13 mouse cellular contexts compared by ENCODE assay signal in the genomic region with DNA sequence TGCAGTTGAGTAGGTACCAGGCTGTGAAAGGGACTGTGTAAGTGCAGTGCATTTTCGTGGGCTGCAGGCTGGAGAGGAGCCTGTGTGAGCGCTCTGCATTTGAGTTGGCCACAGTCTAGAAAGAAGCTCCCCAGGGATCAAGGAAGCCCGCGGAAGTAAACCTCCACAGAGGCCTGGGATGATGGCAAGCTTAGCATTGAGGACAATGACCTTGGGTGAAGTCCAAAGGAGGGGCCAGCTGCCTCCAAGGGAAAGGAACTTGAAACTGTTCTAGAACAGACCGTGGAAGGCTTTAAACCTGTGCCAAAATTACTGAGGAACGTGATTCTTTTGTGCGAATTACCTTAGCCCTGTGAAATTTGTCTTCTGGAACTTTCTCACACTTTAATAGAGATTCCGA. TPM values are rescaled to one million over a fixed set of nuclear protein-coding genes. Genes with fewer than 3 reads are reported as not detected.
DNase-seq lines count a peak whose midpoint lies in the region; ATAC-seq lines count a peak whose summit lies in the region.
"Had no signal": no experiment of that assay in that cellular context is flagged by ENCODE, and none has a peak within 500 bp of the region (broad histone marks: within the 10 kb centered on the region; RNA-seq: fewer than 3 reads in every experiment).

No protein-coding gene starts in this region.

- no peaks in the 10 kb centered on the region for H3K36me3 ChIP-seq in embryonic facial prominence, embryonic 14.5 days (ENCODE audit: control insufficient read depth, insufficient read depth, low read length)
- H3K36me3 ChIP-seq in embryonic facial prominence, embryonic 10.5 days (replicated peaks): no peaks in the 10 kb centered on the region
- no peaks in the 10 kb centered on the region for H3K36me3 ChIP-seq in hindbrain, embryonic 11.5 days (ENCODE audit: control insufficient read depth, insufficient read depth, low read length)
- H3K36me3 ChIP-seq: limb, embryonic 15.5 days; midbrain, embryonic 15.5 days had no signal

- H3K4me2 ChIP-seq in embryonic facial prominence, embryonic 14.5 days (ENCODE audit: low read depth, low read length): no peak overlapping the region
- no peak overlapping the region for H3K4me2 ChIP-seq in hindbrain, embryonic 11.5 days (replicated peaks; ENCODE audit: low read depth, low read length)
- H3K4me2 ChIP-seq: limb, embryonic 15.5 days; midbrain, embryonic 15.5 days had no signal

- H3K4me3 ChIP-seq in embryonic facial prominence, embryonic 14.5 days (ENCODE audit: low read depth, low read length): no peak overlapping the region
- no peak overlapping the region for H3K4me3 ChIP-seq in embryonic facial prominence, embryonic 10.5 days
- no peak overlapping the region for H3K4me3 ChIP-seq in hindbrain, embryonic 11.5 days (ENCODE audit: low read depth, low read length)
- H3K4me3 ChIP-seq: limb, embryonic 15.5 days; midbrain, embryonic 15.5 days had no signal

- H3K9ac ChIP-seq in embryonic facial prominence, embryonic 14.5 days (ENCODE audit: low read depth, low read length): no peak overlapping the region
- H3K9ac ChIP-seq in hindbrain, embryonic 11.5 days (ENCODE audit: low read depth, low read length): no peak overlapping the region
- H3K9ac ChIP-seq: forebrain, postnatal 0 days; limb, embryonic 15.5 days; midbrain, embryonic 15.5 days had no signal

- no peaks in the 10 kb centered on the region for H3K9me3 ChIP-seq in embryonic facial prominence, embryonic 14.5 days (ENCODE audit: control insufficient read depth, low read length)
- H3K9me3 ChIP-seq in embryonic facial prominence, embryonic 10.5 days: no peaks in the 10 kb centered on the region
- H3K9me3 ChIP-seq in hindbrain, embryonic 11.5 days (ENCODE audit: control insufficient read depth, low read length): no peaks in the 10 kb centered on the region
- H3K9me3 ChIP-seq: limb, embryonic 15.5 days; midbrain, embryonic 15.5 days had no signal

- 67% methylated on average over 8 of the region's 8 CpGs for WGBS in embryonic facial prominence, embryonic 14.5 days
- WGBS in embryonic facial prominence, embryonic 10.5 days: 79% methylated on average over 8 of the region's 8 CpGs
- WGBS in hindbrain, embryonic 11.5 days: 79% methylated on average over 8 of the region's 8 CpGs

- no peak for ATAC-seq in embryonic facial prominence, embryonic 14.5 days (ENCODE audit: low read depth)
- ATAC-seq in hindbrain, embryonic 11.5 days (ENCODE audit: low FRiP score): no peak
- ATAC-seq: forebrain, postnatal 0 days; midbrain, embryonic 15.5 days had no signal

- no peak overlapping the region for H3K27ac ChIP-seq in embryonic facial prominence, embryonic 14.5 days (replicated peaks; ENCODE audit: low read depth, low read length)
- H3K27ac ChIP-seq in embryonic facial prominence, embryonic 10.5 days (replicated peaks): no peak overlapping the region
- H3K27ac ChIP-seq in hindbrain, embryonic 11.5 days (ENCODE audit: low read depth, low read length): no peak overlapping the region
- H3K27ac ChIP-seq: limb, embryonic 15.5 days; midbrain, embryonic 15.5 days had no signal

- H3K27me3 ChIP-seq in embryonic facial prominence, embryonic 14.5 days (replicated peaks; ENCODE audit: control insufficient read depth, insufficient read depth, low read length): no peaks in the 10 kb centered on the region
- no peaks in the 10 kb centered on the region for H3K27me3 ChIP-seq in embryonic facial prominence, embryonic 10.5 days (replicated peaks; ENCODE audit: low read depth, poor library complexity, severe bottlenecking)
- H3K27me3 ChIP-seq in hindbrain, embryonic 11.5 days (ENCODE audit: control insufficient read depth, insufficient read depth, low read length): no peaks in the 10 kb centered on the region
- H3K27me3 ChIP-seq: limb, embryonic 15.5 days; midbrain, embryonic 15.5 days had no signal

- peak; percentile 16 for DNase-seq in embryonic facial prominence, embryonic 14.5 days (ENCODE audit: low spot score)
- DNase-seq in embryonic facial prominence, embryonic 10.5 days (ENCODE audit: low spot score): no peak
- DNase-seq in lung, postnatal 4 days: peak; percentile 7 to 29
- no peak for DNase-seq in lung, adult 18-20 months
- peak; percentile 62 to 69 for DNase-seq in heart, adult 9 months (ENCODE audit: low spot score in 2 of 2)
- peak; percentile 9 for DNase-seq in left cerebral cortex, postnatal 4 days
- DNase-seq in hindbrain, embryonic 11.5 days (ENCODE audit: low spot score): no peak
- no peak for DNase-seq in cerebellum, postnatal 25 days
- DNase-seq: cerebellum, adult 9-11 months; forebrain, postnatal 0 days; retina, postnatal 1 day had no signal

- intact Hi-C loops in left cerebral cortex, postnatal 4 days (cut with DNase I): no loop called here

- no peaks in the 10 kb centered on the region for H3K4me1 ChIP-seq in embryonic facial prominence, embryonic 14.5 days (ENCODE audit: control insufficient read depth, insufficient read depth, low read length)
- 0 out of 2 replicates have a peak, but pooled peaks cover 3% of the 10 kb centered on the region for H3K4me1 ChIP-seq in embryonic facial prominence, embryonic 10.5 days
- no peaks in the 10 kb centered on the region for H3K4me1 ChIP-seq in hindbrain, embryonic 11.5 days (replicated peaks; ENCODE audit: control insufficient read depth, insufficient read depth, low read length)
- H3K4me1 ChIP-seq: limb, embryonic 15.5 days; midbrain, embryonic 15.5 days had no signal

RNA-seq across cellular contexts. Expression of a gene that starts 54.9 kb away (rescaled TPM):
- 3.5 and 4.1 TPM in 2 replicates for polyA plus RNA-seq in embryonic facial prominence, embryonic 14.5 days (2014; fragmentation: Nextera tagmentation; extraction: Ambion mirVana)
- polyA plus RNA-seq in embryonic facial prominence, embryonic 10.5 days (2016; fragmentation: Nextera tagmentation; extraction: Ambion mirVana): 4.0 and 4.1 TPM in 2 replicates
- 1 to 10 TPM; 7.2 to 9.3 TPM for total RNA-seq in left cerebral cortex, postnatal 4 days (2021)
- polyA plus RNA-seq in hindbrain, embryonic 11.5 days (2014; fragmentation: Nextera tagmentation; extraction: Ambion mirVana): 2.2 and 3.3 TPM in 2 replicates

Comparison
In these comparisons a context has a peak if more than half of its experiments do, and no peak if none do; other contexts are left out.
1. DNase-seq: peak in embryonic facial prominence, embryonic 14.5 days (single experiment), lung, postnatal 4 days (2 of 2), heart, adult 9 months (2 of 2) and left cerebral cortex, postnatal 4 days (single experiment); none in embryonic facial prominence, embryonic 10.5 days (single experiment), lung, adult 18-20 months (0 of 2), hindbrain, embryonic 11.5 days (single experiment) and cerebellum, postnatal 25 days (0 of 2).